Mouse (Mus musculus) E14TG2a.4 (cell line): ENCODE measurements around the gene Ntn4.

ENCODE experiments used
- CTCF ChIP-seq: conservative IDR thresholded peaks from 2 replicates; pipeline ENCODE4 v1.5.1; 2014; ENCODE audit warnings: low read length
- POU5F1 ChIP-seq: IDR thresholded peaks from 2 replicates; pipeline ENCODE4 v1.6.1; 2014; ENCODE audit warnings: low read length, borderline replicate concordance

- no peak for TF ChIP-seq CTCF
- no peak for TF ChIP-seq POU5F1
Measured at GRCm38 (mm10) chr10:93687781-93688180, 47.3 kb downstream of the Ntn4 start.
